Mouse (Mus musculus) E14TG2a.4 (cell line): Measurements from ENCODE around the gene Zc2hc1c.

Source experiments
- CTCF ChIP-seq: conservative IDR thresholded peaks from 2 replicates; pipeline ENCODE4 v1.5.1; 2014; ENCODE audit warnings: low read length
- POU5F1 ChIP-seq: IDR thresholded peaks from 2 replicates; pipeline ENCODE4 v1.6.1; 2014; ENCODE audit warnings: low read length, borderline replicate concordance

- TF ChIP-seq CTCF (no peak), POU5F1 (no peak)
Measured at GRCm38 (mm10) chr12:85330153-85330552, 41.8 kb downstream of the Zc2hc1c start.
